Mouse (Mus musculus) liver, embryonic 16.5 days (tissue): ENCODE results near the gene Gsdma. TPM values are rescaled to one million over a fixed set of nuclear protein-coding genes. Genes with fewer than 3 reads are reported as not detected.

Experiments used
- ATAC-seq: fragments of 200-750 bp; cut with Nextera tagmentation; 2 replicates; pipeline ENCODE4 v1.8.0; 2017; ENCODE audit warnings: low read depth, mild to moderate bottlenecking, moderate number of reproducible peaks, moderate library complexity
- H3K27ac ChIP-seq: fragments of 300-500 bp; sonication (generic); 2 replicates; pipeline ENCODE4 v1.5.1; 2014; ENCODE audit warnings: mild to moderate bottlenecking, low read length
- H3K27me3 ChIP-seq: fragments of 300-500 bp; sonication (generic); 2 replicates; pipeline ENCODE4 v1.6.1; 2014; ENCODE audit warnings: low read depth, low read length, mixed read lengths; ENCODE audit not compliant: control insufficient read depth, insufficient read depth
- H3K36me3 ChIP-seq: fragments of 300-500 bp; sonication (generic); 2 replicates; pipeline ENCODE4 v1.6.1; 2014; ENCODE audit warnings: mild to moderate bottlenecking; ENCODE audit not compliant: control insufficient read depth, insufficient read depth
- H3K4me1 ChIP-seq: fragments of 300-500 bp; sonication (generic); 2 replicates; pipeline ENCODE4 v1.6.1; 2014; ENCODE audit warnings: low read depth, low read length, mixed read lengths; ENCODE audit not compliant: control insufficient read depth
- H3K4me2 ChIP-seq: fragments of 300-500 bp; sonication (generic); 2 replicates; pipeline ENCODE4 v1.6.1; 2014; ENCODE audit warnings: low read depth, low read length, mixed read lengths
- H3K4me3 ChIP-seq: fragments of 300-500 bp; sonication (generic); 2 replicates; pipeline ENCODE4 v1.5.1; 2014; ENCODE audit warnings: low read depth, mild to moderate bottlenecking, low read length
- H3K9ac ChIP-seq: fragments of 300-500 bp; sonication (generic); 2 replicates; pipeline ENCODE4 v1.6.1; 2014; ENCODE audit warnings: low read depth, low read length
- H3K9me3 ChIP-seq: fragments of 300-500 bp; sonication (generic); replicated peaks from 2 replicates; pipeline ENCODE4 v1.6.1; 2016; ENCODE audit warnings: low read length; ENCODE audit not compliant: control insufficient read depth
- whole genome bisulfite sequencing: fragments of 180-500 bp; shearing (Covaris S2); extraction: QIAGEN DNeasy Blood & Tissue Kit; methylation state at CpG from one replicate; pipeline ENCODE4 v1.1.7; 2014; ENCODE audit not compliant: insufficient replicate concordance; 5-methylcytosine and 5-hydroxymethylcytosine counted together
- polyA plus RNA-seq: library from polyadenylated mRNA; unstranded; fragments of >200 nt; fragmentation: Nextera tagmentation; extraction: Ambion mirVana; gene quantifications from 2 replicates; pipeline ENCODE4 v1.2.1, GENCODE M21; 2015

The Gsdma gene
- polyA plus RNA-seq, 1 experiment from 2014 or later, result 0.04 TPM

- H3K27ac ChIP-seq, result no peak overlapping the region
- peaks cover 8% of the 10 kb centered on the region for H3K4me1 ChIP-seq
- WGBS, result 80% methylated on average over 4 of the region's 4 CpGs
- peaks cover 47% of the 10 kb centered on the region for H3K36me3 ChIP-seq
- ATAC-seq, result no peak
- no peaks in the 10 kb centered on the region for H3K27me3 ChIP-seq
- no peak overlapping the region for H3K4me3 ChIP-seq
- no peak overlapping the region for H3K9ac ChIP-seq
- H3K4me2 ChIP-seq, result no peak overlapping the region
- H3K9me3 ChIP-seq, result no peaks in the 10 kb centered on the region
Measured at GRCm38 (mm10) chr11:98686976-98687375, 22.8 kb downstream of the Gsdma start.

DNA sequence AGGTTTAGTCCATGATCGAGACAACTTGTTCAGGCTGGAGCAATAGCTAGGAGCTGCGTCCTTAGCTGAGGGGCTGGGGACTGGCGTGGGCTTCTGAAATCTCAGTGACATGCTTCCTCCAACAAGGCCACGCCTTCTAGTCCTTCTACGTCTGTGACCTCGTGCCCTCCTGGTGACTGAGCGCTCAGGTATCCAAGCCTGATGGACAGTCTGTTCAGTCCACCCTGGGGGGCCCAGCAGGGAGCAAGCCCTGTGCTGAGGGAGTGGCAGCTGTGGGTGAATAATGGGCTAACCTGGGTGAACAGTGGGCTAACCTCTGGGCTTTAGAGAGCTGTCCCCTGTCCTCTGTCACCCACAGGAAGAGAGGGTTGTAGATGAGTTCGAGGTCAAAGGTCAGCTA is 23.9 kb downstream of the Gsdma start:
- Histone ChIP-seq H3K9ac (no peak overlapping the region), H3K4me1 (peaks cover 5% of the 10 kb centered on the region), H3K36me3 (peaks cover 47% of the 10 kb centered on the region), H3K27ac (no peak overlapping the region), H3K9me3 (no peaks in the 10 kb centered on the region), H3K4me3 (no peak overlapping the region), H3K4me2 (no peak overlapping the region), H3K27me3 (no peaks in the 10 kb centered on the region)
- ATAC-seq, result no peak
- WGBS, result 72% methylated on average over 8 of the region's 8 CpGs

- no peak overlapping the region for H3K9ac ChIP-seq
- H3K27me3 ChIP-seq, result no peaks in the 10 kb centered on the region
- H3K36me3 ChIP-seq, result peaks cover 40% of the 10 kb centered on the region
- no peaks in the 10 kb centered on the region for H3K4me1 ChIP-seq
- no peaks in the 10 kb centered on the region for H3K9me3 ChIP-seq
- 61% methylated on average over 13 of the region's 13 CpGs for WGBS
- no peak for ATAC-seq
- no peak overlapping the region for H3K4me3 ChIP-seq
- H3K27ac ChIP-seq, result no peak overlapping the region
- H3K4me2 ChIP-seq, result no peak overlapping the region
Measured at GRCm38 (mm10) chr11:98693201-98693600, 29.1 kb downstream of the Gsdma start.

DNA sequence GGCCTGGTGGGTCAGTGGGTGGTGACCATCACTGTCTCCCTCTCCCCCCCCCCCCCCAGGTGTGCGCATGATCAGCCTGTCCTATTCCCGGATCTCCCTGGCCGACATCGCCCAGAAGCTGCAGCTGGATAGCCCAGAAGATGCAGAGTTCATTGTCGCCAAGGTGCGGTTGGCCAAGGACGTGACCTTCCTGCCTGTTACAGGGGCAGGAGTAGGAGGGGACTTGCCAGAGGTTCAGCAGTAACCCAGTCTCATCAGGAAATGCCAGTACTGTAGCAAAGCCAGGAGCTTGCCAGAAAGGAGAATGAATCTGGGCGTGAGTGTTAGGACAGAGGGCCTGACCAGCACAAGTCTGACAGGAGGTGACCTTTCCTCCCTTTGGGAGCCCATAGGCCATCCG is 29.6 kb downstream of the Gsdma start:
- 81% methylated on average over 9 of the region's 9 CpGs for WGBS
- Histone ChIP-seq H3K36me3 (peaks cover 38% of the 10 kb centered on the region), H3K9ac (no peak overlapping the region)

DNA sequence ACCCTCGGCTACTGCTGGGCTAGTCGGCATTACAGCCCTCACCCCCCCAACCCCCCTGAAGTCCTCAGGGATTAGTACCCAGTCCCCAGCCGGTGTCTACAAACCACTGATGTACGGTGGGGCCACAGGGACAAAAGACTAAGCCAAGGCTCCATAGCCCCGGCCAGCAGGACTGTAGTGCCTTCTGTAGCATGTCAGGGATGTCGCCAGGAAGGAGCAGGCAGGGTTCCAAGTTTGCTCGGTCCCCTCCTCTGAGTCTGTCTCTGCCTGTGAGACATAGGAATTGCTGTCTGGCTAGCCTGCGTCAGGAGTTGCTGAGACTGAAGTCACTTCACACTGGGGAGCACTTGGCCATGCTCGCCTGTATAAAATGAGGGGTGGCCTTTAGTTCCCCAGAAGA is 30.1 kb downstream of the Gsdma start:
- Histone ChIP-seq H3K9ac (no peak overlapping the region), H3K4me1 (no peaks in the 10 kb centered on the region), H3K9me3 (no peaks in the 10 kb centered on the region), H3K4me3 (no peak overlapping the region), H3K4me2 (no peak overlapping the region), H3K27ac (no peak overlapping the region), H3K27me3 (no peaks in the 10 kb centered on the region), H3K36me3 (peaks cover 38% of the 10 kb centered on the region)
- 70% methylated on average over 9 of the region's 9 CpGs for WGBS
- no peak for ATAC-seq

More for the DNA sequence above, 29.6 kb downstream of the Gsdma start:
- Histone ChIP-seq H3K4me2 (no peak overlapping the region), H3K4me1 (no peaks in the 10 kb centered on the region), H3K27me3 (no peaks in the 10 kb centered on the region), H3K27ac (no peak overlapping the region), H3K9me3 (no peaks in the 10 kb centered on the region), H3K4me3 (no peak overlapping the region)
- ATAC-seq, result no peak

DNA sequence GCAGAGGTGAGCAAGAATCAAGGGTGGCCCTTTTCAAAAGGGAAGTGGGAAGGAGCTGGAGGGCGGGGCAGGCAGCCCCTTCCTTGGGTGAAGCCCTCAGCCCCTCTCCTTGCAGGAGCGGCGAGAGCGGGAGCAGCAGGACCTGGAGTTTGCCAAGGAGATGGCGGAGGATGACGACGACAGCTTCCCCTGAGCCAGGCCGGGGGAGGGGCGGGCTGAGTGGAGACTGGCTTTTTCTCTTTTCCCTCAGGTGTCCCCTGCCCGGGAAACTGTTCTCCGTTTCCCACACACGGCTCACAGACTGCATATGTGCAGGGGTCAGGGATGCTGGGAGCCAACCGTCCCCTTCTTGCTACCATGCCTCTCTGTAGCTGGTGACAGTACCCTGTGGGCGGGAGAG is 31.3 kb downstream of the Gsdma start:
- Histone ChIP-seq H3K4me1 (no peaks in the 10 kb centered on the region), H3K27me3 (no peaks in the 10 kb centered on the region), H3K9me3 (no peaks in the 10 kb centered on the region), H3K4me2 (no peak overlapping the region), H3K36me3 (peaks cover 30% of the 10 kb centered on the region), H3K4me3 (no peak overlapping the region), H3K27ac (no peak overlapping the region), H3K9ac (no peak overlapping the region)
- no peak for ATAC-seq
- 79% methylated on average over 14 of the region's 14 CpGs for WGBS

GRCm38 (mm10) chr11:98696454-98697216 is 32.5 kb downstream of the Gsdma start:
- Histone ChIP-seq H3K27ac (no peak overlapping the region), H3K27me3 (no peaks in the 10 kb centered on the region), H3K36me3 (peaks cover 18% of the 10 kb centered on the region), H3K4me3 (no peak overlapping the region), H3K4me1 (no peaks in the 10 kb centered on the region), H3K4me2 (no peak overlapping the region), H3K9me3 (no peaks in the 10 kb centered on the region), H3K9ac (no peak overlapping the region)
- no peak for ATAC-seq
- WGBS, result 79% methylated on average over 14 of the region's 14 CpGs

DNA sequence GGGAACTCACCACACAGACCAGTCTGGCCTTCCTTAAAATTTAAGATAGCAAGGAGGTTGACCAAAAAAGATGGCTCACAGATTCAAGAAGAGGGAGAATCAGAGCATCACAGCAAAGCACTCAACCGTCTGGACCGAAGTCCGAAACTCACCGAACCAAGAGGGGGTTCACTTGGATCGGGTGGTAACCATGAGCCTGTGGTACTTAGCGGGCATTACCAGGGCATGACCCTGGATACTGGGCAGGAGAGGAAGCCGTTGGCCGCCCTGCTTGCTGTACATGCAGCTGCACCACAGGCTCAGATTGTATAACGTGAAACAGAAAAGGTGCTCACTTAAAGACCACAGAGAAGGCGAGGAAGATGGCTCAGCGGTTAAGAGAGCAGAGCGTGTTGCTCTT is 33.1 kb downstream of the Gsdma start:
- H3K4me3 ChIP-seq, result no peak overlapping the region
- no peak overlapping the region for H3K9ac ChIP-seq
- no peaks in the 10 kb centered on the region for H3K27me3 ChIP-seq
- no peak overlapping the region for H3K27ac ChIP-seq
- no peak for ATAC-seq
- no peaks in the 10 kb centered on the region for H3K4me1 ChIP-seq
- WGBS, result 79% methylated on average over 12 of the region's 12 CpGs
- H3K36me3 ChIP-seq, result peaks cover 18% of the 10 kb centered on the region
- no peak overlapping the region for H3K4me2 ChIP-seq
- H3K9me3 ChIP-seq, result no peaks in the 10 kb centered on the region

- 72% methylated on average over 16 of the region's 16 CpGs for WGBS
- no peak for ATAC-seq
Measured at GRCm38 (mm10) chr11:98698849-98699640, 34.9 kb downstream of the Gsdma start.

More at GRCm38 (mm10) chr11:98698849-98699640, 34.9 kb downstream of the Gsdma start:
- H3K9me3 ChIP-seq, result no peaks in the 10 kb centered on the region
- no peaks in the 10 kb centered on the region for H3K27me3 ChIP-seq
- H3K36me3 ChIP-seq, result peaks cover 13% of the 10 kb centered on the region
- no peak overlapping the region for H3K4me2 ChIP-seq
- H3K4me1 ChIP-seq, result no peaks in the 10 kb centered on the region
- H3K9ac ChIP-seq, result no peak overlapping the region
- no peak overlapping the region for H3K27ac ChIP-seq
- H3K4me3 ChIP-seq, result no peak overlapping the region
